Mouse (Mus musculus) MEL (cell line): ENCODE results near the gene Ccdc88b.

Source experiments
- CTCF ChIP-seq, 3 experiments: IDR thresholded peaks in 2 of 3; conservative IDR thresholded peaks in 1 of 3; 2 replicates each; pipeline ENCODE4 v1.5.1; 2011 to 2012; ENCODE audit warnings: low read length in 3 of 3, low read depth in 2 of 3, mild to moderate bottlenecking in 2 of 3, improper control_type of control experiment in 1 of 3, inconsistent platforms in 1 of 3, mixed read lengths in 1 of 3, moderate library complexity in 1 of 3; ENCODE audit not compliant: control insufficient read depth in 1 of 3, insufficient read depth in 1 of 3, poor library complexity in 1 of 3, severe bottlenecking in 1 of 3
- EP300 ChIP-seq, 2 experiments: IDR thresholded peaks; 2 replicates each; pipeline ENCODE4 v1.6.1; 2011; ENCODE audit warnings: improper control_type of control experiment in 2 of 2, low read length in 2 of 2, low read depth in 1 of 2, mild to moderate bottlenecking in 1 of 2
- MAX ChIP-seq: IDR thresholded peaks from 2 replicates; pipeline ENCODE4 v1.6.1; 2011; ENCODE audit warnings: low read length, improper control_type of control experiment
- MAZ ChIP-seq: IDR thresholded peaks from 2 replicates; pipeline ENCODE4 v1.6.1; 2012; ENCODE audit warnings: low read depth, mild to moderate bottlenecking, inconsistent platforms, low read length, improper control_type of control experiment
- POLR2A ChIP-seq, 2 experiments: IDR thresholded peaks; 2 replicates each; pipeline ENCODE4 v1.6.1; 2011 to 2012; ENCODE audit warnings: low read length in 2 of 2, mild to moderate bottlenecking in 2 of 2, control low read depth in 1 of 2, improper control_type of control experiment in 1 of 2, low read depth in 1 of 2, moderate library complexity in 1 of 2; ENCODE audit not compliant: control insufficient read depth in 1 of 2, insufficient read depth in 1 of 2, poor library complexity in 1 of 2
- POLR2AphosphoS5 ChIP-seq: IDR thresholded peaks from 2 replicates; pipeline ENCODE4 v1.6.1; 2012; ENCODE audit warnings: low read depth, borderline replicate concordance, mild to moderate bottlenecking, inconsistent platforms, low read length, moderate library complexity, mixed read lengths
- SIN3A ChIP-seq: IDR thresholded peaks from 2 replicates; pipeline ENCODE4 v1.6.1; 2012; ENCODE audit warnings: low read length, improper control_type of control experiment, inconsistent platforms
- TAL1 ChIP-seq: IDR thresholded peaks from 2 replicates; pipeline ENCODE4 v1.6.1; 2012; ENCODE audit warnings: mild to moderate bottlenecking, inconsistent platforms, low read length, moderate library complexity, mixed read lengths
- USF1 ChIP-seq: IDR thresholded peaks from 2 replicates; pipeline ENCODE4 v1.6.1; 2014; ENCODE audit warnings: low read depth, mild to moderate bottlenecking, inconsistent platforms, low read length, improper control_type of control experiment, moderate library complexity

DNA sequence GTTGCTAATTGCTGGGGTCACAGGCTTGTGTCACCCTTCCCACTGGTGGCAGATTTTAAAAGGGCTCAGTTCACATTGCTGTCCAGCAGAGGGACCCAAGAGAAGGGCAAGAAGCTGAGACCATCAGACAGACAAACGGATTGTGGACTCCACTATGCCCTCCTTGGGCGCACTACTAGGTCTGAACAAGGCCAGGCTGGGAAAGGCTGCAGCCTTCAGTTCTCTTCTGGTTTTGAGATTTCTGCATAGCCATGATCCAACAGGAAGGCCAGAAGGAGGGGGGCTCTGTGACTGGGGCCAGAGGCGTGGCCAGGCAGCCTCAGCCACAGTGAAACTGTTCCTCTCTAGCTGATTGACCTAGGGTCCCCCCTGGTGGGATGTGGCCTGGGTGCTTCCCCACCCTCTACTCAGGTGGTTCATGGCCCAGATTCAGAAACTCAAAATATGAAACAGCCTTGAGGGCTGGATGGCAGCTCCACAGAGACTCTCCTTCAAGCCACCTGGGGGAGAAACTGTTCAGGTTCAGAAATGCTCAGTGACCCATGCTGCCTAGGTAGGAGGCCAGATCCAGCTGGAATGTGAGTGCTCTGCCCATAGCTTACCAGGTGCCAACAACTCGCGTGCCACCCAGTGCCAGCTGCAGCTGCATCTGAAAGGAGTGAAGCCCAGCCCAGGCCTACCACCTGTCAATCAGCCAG lies 13.7 kb upstream of the Ccdc88b start:
- TF ChIP-seq CTCF (IDR thresholded peaks at IDR 0.05 in 2 of 3, conservative IDR thresholded peaks at IDR 0.05 in 1 of 3; ENCODE audit: control insufficient read depth in 1 of 3, insufficient read depth in 1 of 3, low read depth in 2 of 3, low read length in 3 of 3, poor library complexity in 1 of 3, severe bottlenecking in 1 of 3) (peak; percentile 47 to 65 (median 57); a peak in 5 of 6 replicates), SIN3A (no peak), POLR2A (IDR thresholded peaks at IDR 0.05; ENCODE audit: control insufficient read depth in 1 of 2, insufficient read depth in 1 of 2, low read depth in 1 of 2, low read length in 2 of 2, poor library complexity in 1 of 2) (no peak), MAZ (no peak), TAL1 (no peak), USF1 (no peak), POLR2AphosphoS5 (no peak), EP300 (IDR thresholded peaks at IDR 0.05; ENCODE audit: low read depth in 1 of 2, low read length in 2 of 2) (no peak), MAX (no peak)
